In genomic region chr12:87000840-87001176, GRCm38 (mm10) we compare ENCODE assay signal across 23 mouse cellular contexts. TPM values are rescaled to one million over a fixed set of nuclear protein-coding genes. Genes with fewer than 3 reads are reported as not detected.
DNase-seq lines count a peak whose midpoint lies in the region; ATAC-seq and TF ChIP-seq lines count a peak whose summit lies in the region.
"Had no signal": no experiment of that assay in that cellular context is flagged by ENCODE, and none has a peak within 500 bp of the region (broad histone marks: within the 10 kb centered on the region; RNA-seq: fewer than 3 reads in every experiment).

No protein-coding gene starts in this region.

- ATAC-seq in hindbrain, embryonic 11.5 days (ENCODE audit: low FRiP score) = peak; percentile 43; the same call in 1 of the 2 replicates
- peak; percentile 50 for ATAC-seq in forebrain, postnatal 0 days
- ATAC-seq in midbrain, embryonic 16.5 days = peak; percentile 37; the same call in 1 of the 2 replicates

- H3K4me3 ChIP-seq in hindbrain, embryonic 11.5 days (ENCODE audit: low read depth, low read length) = no peak overlapping the region
- H3K4me3 ChIP-seq in hindbrain, embryonic 10.5 days = no peak overlapping the region
- H3K4me3 ChIP-seq in bone marrow macrophage, adult 2 months (ENCODE audit: insufficient read depth, low read length) = no peak overlapping the region
- no peak overlapping the region for H3K4me3 ChIP-seq in forebrain, postnatal 0 days (ENCODE audit: low read depth, low read length)
- no peak overlapping the region for H3K4me3 ChIP-seq in midbrain, embryonic 16.5 days (ENCODE audit: low read depth, low read length)
- H3K4me3 ChIP-seq: embryonic facial prominence, embryonic 10.5 days; erythroblast, embryonic 14.5 days; limb, embryonic 15.5 days; myocyte had no signal

- no peak for TF ChIP-seq POLR2A in bone marrow macrophage, adult 2 months (IDR thresholded peaks at IDR 0.05; ENCODE audit: borderline replicate concordance, low read depth, low read length)

- H3K27ac ChIP-seq in hindbrain, embryonic 11.5 days (ENCODE audit: low read depth, low read length) = no peak overlapping the region
- H3K27ac ChIP-seq in hindbrain, embryonic 10.5 days = no peak overlapping the region
- H3K27ac ChIP-seq in bone marrow macrophage, adult 2 months (ENCODE audit: insufficient read depth, low read depth, low read length) = no peak overlapping the region
- H3K27ac ChIP-seq in forebrain, postnatal 0 days (ENCODE audit: low read depth, low read length) = no peak overlapping the region
- H3K27ac ChIP-seq in midbrain, embryonic 16.5 days (ENCODE audit: low read length) = no peak overlapping the region
- H3K27ac ChIP-seq: embryonic facial prominence, embryonic 10.5 days; limb, embryonic 15.5 days had no signal

- WGBS in hindbrain, embryonic 11.5 days = 43% methylated on average over 6 of the region's 6 CpGs
- 46% methylated on average over 6 of the region's 6 CpGs for WGBS in hindbrain, embryonic 10.5 days
- 31% methylated on average over 6 of the region's 6 CpGs for WGBS in forebrain, postnatal 0 days
- WGBS in midbrain, embryonic 16.5 days = 39% methylated on average over 6 of the region's 6 CpGs

- DNase-seq in hindbrain, embryonic 11.5 days (ENCODE audit: low spot score) = no peak
- no peak for DNase-seq in hindbrain, embryonic 10.5 days (ENCODE audit: low spot score)
- no peak for DNase-seq in forebrain, postnatal 0 days
- no peak for DNase-seq in embryo, embryonic 11 days
- DNase-seq in retina, postnatal 1 day = no peak
- DNase-seq: adrenal gland, adult 2 months; kidney, adult 11 months; kidney, postnatal 14 days; layer of hippocampus, adult 9-11 months; right cerebral cortex, postnatal 25 days; thymus, postnatal 4 days had no signal

- H3K4me1 ChIP-seq in hindbrain, embryonic 11.5 days (replicated peaks; ENCODE audit: control insufficient read depth, insufficient read depth, low read length) = no peaks in the 10 kb centered on the region
- H3K4me1 ChIP-seq in hindbrain, embryonic 10.5 days (replicated peaks) = peaks cover 29% of the 10 kb centered on the region
- H3K4me1 ChIP-seq in bone marrow macrophage, adult 2 months (ENCODE audit: control insufficient read depth, insufficient read depth, low read length) = no peaks in the 10 kb centered on the region
- no peaks in the 10 kb centered on the region for H3K4me1 ChIP-seq in forebrain, postnatal 0 days (ENCODE audit: insufficient read depth)
- peaks cover 15% of the 10 kb centered on the region for H3K4me1 ChIP-seq in midbrain, embryonic 16.5 days (ENCODE audit: control insufficient read depth, insufficient read depth, low read length)
- H3K4me1 ChIP-seq: limb, embryonic 15.5 days had no signal

- H3K36me3 ChIP-seq in hindbrain, embryonic 11.5 days (ENCODE audit: control insufficient read depth, insufficient read depth, low read length) = no peaks in the 10 kb centered on the region
- no peaks in the 10 kb centered on the region for H3K36me3 ChIP-seq in hindbrain, embryonic 10.5 days
- H3K36me3 ChIP-seq in forebrain, postnatal 0 days (ENCODE audit: insufficient read depth) = no peaks in the 10 kb centered on the region
- no peaks in the 10 kb centered on the region for H3K36me3 ChIP-seq in midbrain, embryonic 16.5 days (ENCODE audit: control insufficient read depth, insufficient read depth, low read length)
- H3K36me3 ChIP-seq: embryonic facial prominence, embryonic 10.5 days; limb, embryonic 15.5 days had no signal

- no peaks in the 10 kb centered on the region for H3K27me3 ChIP-seq in hindbrain, embryonic 11.5 days (ENCODE audit: control insufficient read depth, insufficient read depth, low read length)
- no peaks in the 10 kb centered on the region; the same call in 1 of the 2 replicates for H3K27me3 ChIP-seq in hindbrain, embryonic 10.5 days (ENCODE audit: insufficient read depth, poor library complexity, severe bottlenecking)
- no peaks in the 10 kb centered on the region for H3K27me3 ChIP-seq in forebrain, postnatal 0 days (ENCODE audit: insufficient read depth, low read length)
- H3K27me3 ChIP-seq in midbrain, embryonic 16.5 days (ENCODE audit: control insufficient read depth, insufficient read depth, low read depth, low read length) = no peaks in the 10 kb centered on the region

- TF ChIP-seq CTCF in bone marrow macrophage, adult 2 months (IDR thresholded peaks at IDR 0.05; ENCODE audit: low read depth, low read length) = peak; percentile 5; the same call in 1 of the 2 replicates
- TF ChIP-seq CTCF in forebrain, postnatal 0 days (IDR thresholded peaks at IDR 0.05; ENCODE audit: low read depth) = no peak

- H3K9me3 ChIP-seq in hindbrain, embryonic 11.5 days (ENCODE audit: control insufficient read depth, low read length) = no peaks in the 10 kb centered on the region
- H3K9me3 ChIP-seq in hindbrain, embryonic 10.5 days = no peaks in the 10 kb centered on the region
- no peaks in the 10 kb centered on the region for H3K9me3 ChIP-seq in forebrain, postnatal 0 days (ENCODE audit: low read length)
- no peaks in the 10 kb centered on the region for H3K9me3 ChIP-seq in midbrain, embryonic 16.5 days (replicated peaks; ENCODE audit: control insufficient read depth, low read length, poor library complexity, severe bottlenecking)
- H3K9me3 ChIP-seq: embryonic facial prominence, embryonic 10.5 days; limb, embryonic 15.5 days had no signal

- no peak overlapping the region for H3K4me2 ChIP-seq in hindbrain, embryonic 11.5 days (replicated peaks; ENCODE audit: low read depth, low read length)
- H3K4me2 ChIP-seq in forebrain, postnatal 0 days (ENCODE audit: low read depth) = no peak overlapping the region
- no peak overlapping the region for H3K4me2 ChIP-seq in midbrain, embryonic 16.5 days (ENCODE audit: low read length)
- H3K4me2 ChIP-seq: limb, embryonic 15.5 days had no signal

- H3K9ac ChIP-seq in hindbrain, embryonic 11.5 days (ENCODE audit: low read depth, low read length) = no peak overlapping the region
- no peak overlapping the region for H3K9ac ChIP-seq in forebrain, postnatal 0 days
- no peak overlapping the region for H3K9ac ChIP-seq in midbrain, embryonic 16.5 days (ENCODE audit: low read depth, low read length)
- H3K9ac ChIP-seq: limb, embryonic 15.5 days had no signal

RNA-seq across cellular contexts. Expression of gene Zdhhc22, which starts 10.6 kb away (rescaled TPM):
- 0.82 and 0.89 TPM in 2 replicates for polyA plus RNA-seq in hindbrain, embryonic 11.5 days (2014; fragmentation: Nextera tagmentation; extraction: Ambion mirVana)
- polyA plus RNA-seq in hindbrain, embryonic 10.5 days (2016; fragmentation: Nextera tagmentation; extraction: Ambion mirVana) = 0.14 and 0.75 TPM in 2 replicates
- not detected in 2 replicates for polyA plus RNA-seq in bone marrow macrophage, adult 2 months (2012; ENCODE audit: insufficient read depth, insufficient read length, missing spikeins)
- 10.7 and 12.5 TPM in 2 replicates for total RNA-seq in forebrain, postnatal 0 days (2014; rRNA removed)
- polyA plus RNA-seq in forebrain, postnatal 0 days (2015; fragmentation: Nextera tagmentation; extraction: Ambion mirVana) = 12.3 and 21.7 TPM in 2 replicates
- 24.4 and 28.1 TPM in 2 replicates for polyA plus RNA-seq in midbrain, embryonic 16.5 days (2015; fragmentation: Nextera tagmentation; extraction: Ambion mirVana)
- total RNA-seq: ES-E14; gastrocnemius, adult 18-20 months; heart, postnatal 36 days; megakaryocyte progenitor cell, adult 5-6 weeks had no signal
- polyA plus RNA-seq: C2C12; erythroblast, embryonic 14.5 days; limb, embryonic 15.5 days; testis, adult 2 months had no signal

RNA-seq across cellular contexts. Expression of gene Tmem63c, which starts 20.3 kb away (rescaled TPM):
- polyA plus RNA-seq in hindbrain, embryonic 11.5 days (2014; fragmentation: Nextera tagmentation; extraction: Ambion mirVana) = 0.66 and 1.4 TPM in 2 replicates
- 0.10 and 0.35 TPM in 2 replicates for polyA plus RNA-seq in hindbrain, embryonic 10.5 days (2016; fragmentation: Nextera tagmentation; extraction: Ambion mirVana)
- not detected in 2 replicates for polyA plus RNA-seq in bone marrow macrophage, adult 2 months (2012; ENCODE audit: insufficient read depth, insufficient read length, missing spikeins)
- 20.1 and 21.8 TPM in 2 replicates for total RNA-seq in forebrain, postnatal 0 days (2014; rRNA removed)
- polyA plus RNA-seq in forebrain, postnatal 0 days (2015; fragmentation: Nextera tagmentation; extraction: Ambion mirVana) = 6.6 and 8.5 TPM in 2 replicates
- polyA plus RNA-seq in midbrain, embryonic 16.5 days (2015; fragmentation: Nextera tagmentation; extraction: Ambion mirVana) = 12.9 and 13.7 TPM in 2 replicates
- total RNA-seq: gastrocnemius, adult 18-20 months; megakaryocyte progenitor cell, adult 5-6 weeks had no signal
- polyA plus RNA-seq: C2C12; erythroblast, embryonic 14.5 days; limb, embryonic 15.5 days; myocyte had no signal

RNA-seq across cellular contexts. Expression of gene Cipc, which starts 54.0 kb away (rescaled TPM):
- polyA plus RNA-seq in hindbrain, embryonic 11.5 days (2014; fragmentation: Nextera tagmentation; extraction: Ambion mirVana) = 32.2 and 39.5 TPM in 2 replicates
- 33.9 and 35.2 TPM in 2 replicates for polyA plus RNA-seq in hindbrain, embryonic 10.5 days (2016; fragmentation: Nextera tagmentation; extraction: Ambion mirVana)
- 21.3 and 23.0 TPM in 2 replicates for polyA plus RNA-seq in bone marrow macrophage, adult 2 months (2012; ENCODE audit: insufficient read depth, insufficient read length, missing spikeins)
- 53.1 and 62.9 TPM in 2 replicates for total RNA-seq in forebrain, postnatal 0 days (2014; rRNA removed)
- polyA plus RNA-seq in forebrain, postnatal 0 days (2015; fragmentation: Nextera tagmentation; extraction: Ambion mirVana) = 28.4 and 38.1 TPM in 2 replicates
- 56.6 and 57.8 TPM in 2 replicates for polyA plus RNA-seq in midbrain, embryonic 16.5 days (2015; fragmentation: Nextera tagmentation; extraction: Ambion mirVana)
